ENCODE assay signal across 8 mouse cellular contexts in genomic region chr15:25762306-25762705, GRCm38 (mm10).
A peak's percentile ranks its signal among the peaks of the same experiment; 100 is the strongest.
DNase-seq lines count a peak whose midpoint lies in the region; ATAC-seq lines count a peak whose summit lies in the region.

No protein-coding gene starts in this region.

- peak overlapping the region; percentile 93 for H3K27ac ChIP-seq in midbrain, embryonic 11.5 days (ENCODE audit: low read depth, low read length)
- H3K27ac ChIP-seq in liver, embryonic 11.5 days (ENCODE audit: low read depth, low read length): no peak overlapping the region

- intact Hi-C loops in left cerebral cortex, postnatal 25 days (cut with DNase I): no loop called here

- no peaks in the 10 kb centered on the region for H3K36me3 ChIP-seq in midbrain, embryonic 11.5 days (ENCODE audit: control insufficient read depth, insufficient read depth, low read length)
- H3K36me3 ChIP-seq in liver, embryonic 11.5 days (ENCODE audit: control insufficient read depth, insufficient read depth, low read length): no peaks in the 10 kb centered on the region

- ATAC-seq in midbrain, embryonic 11.5 days (ENCODE audit: low FRiP score): peak; percentile 55
- ATAC-seq in liver, embryonic 11.5 days (replicated peaks; ENCODE audit: low FRiP score): no peak

- WGBS in midbrain, embryonic 11.5 days: 3% methylated on average over 8 of the region's 8 CpGs
- 53% methylated on average over 8 of the region's 8 CpGs for WGBS in liver, embryonic 11.5 days

- peak overlapping the region; percentile 41 for H3K4me2 ChIP-seq in midbrain, embryonic 11.5 days
- no peak overlapping the region for H3K4me2 ChIP-seq in liver, embryonic 11.5 days

- H3K9ac ChIP-seq in midbrain, embryonic 11.5 days (ENCODE audit: low read length): peak overlapping the region; percentile 48; the same call in 1 of the 2 replicates
- H3K9ac ChIP-seq in liver, embryonic 11.5 days (ENCODE audit: low read depth, low read length): no peak overlapping the region

- peak overlapping the region; percentile 13; the same call in 1 of the 2 replicates for H3K4me3 ChIP-seq in midbrain, embryonic 11.5 days (ENCODE audit: low read depth, low read length)
- H3K4me3 ChIP-seq in liver, embryonic 11.5 days (ENCODE audit: low read depth, low read length): no peak overlapping the region

- H3K27me3 ChIP-seq in midbrain, embryonic 11.5 days (ENCODE audit: control insufficient read depth, insufficient read depth, low read length): no peaks in the 10 kb centered on the region
- H3K27me3 ChIP-seq in liver, embryonic 11.5 days (replicated peaks; ENCODE audit: control insufficient read depth, insufficient read depth, low read length): no peaks in the 10 kb centered on the region

- H3K4me1 ChIP-seq in midbrain, embryonic 11.5 days (ENCODE audit: control insufficient read depth, insufficient read depth, low read length): peaks cover 78% of the 10 kb centered on the region
- peaks cover 3% of the 10 kb centered on the region for H3K4me1 ChIP-seq in liver, embryonic 11.5 days (replicated peaks; ENCODE audit: control insufficient read depth, insufficient read depth, low read length)

- DNase-seq in ES-CJ7 (ENCODE audit: low read depth, low spot score): peak; percentile 96
- peak; percentile 67 for DNase-seq in brain, adult 2 months (ENCODE audit: low read depth, low spot score)
- DNase-seq in gastrocnemius, postnatal 25 days: peak; percentile 70
- DNase-seq in midbrain, embryonic 11.5 days (ENCODE audit: low spot score, missing footprints): no peak
- DNase-seq in liver, embryonic 11.5 days (ENCODE audit: low spot score): no peak
- no peak for DNase-seq in heart, adult 11 months
- DNase-seq in left cerebral cortex, postnatal 25 days (ENCODE audit: low spot score in 2 of 2): no peak
- no peak for DNase-seq in frontal cortex, postnatal 36 days (ENCODE audit: low spot score in 2 of 2)

- H3K9me3 ChIP-seq in midbrain, embryonic 11.5 days (ENCODE audit: control insufficient read depth, low read length): no peaks in the 10 kb centered on the region
- no peaks in the 10 kb centered on the region for H3K9me3 ChIP-seq in liver, embryonic 11.5 days (ENCODE audit: control insufficient read depth, low read length)

Comparison
In these comparisons a context has a peak if more than half of its experiments do, and no peak if none do; other contexts are left out.
1. DNase-seq: peak in ES-CJ7 (single experiment), brain, adult 2 months (single experiment) and gastrocnemius, postnatal 25 days (single experiment); none in midbrain, embryonic 11.5 days (single experiment), liver, embryonic 11.5 days (single experiment), heart, adult 11 months (single experiment), left cerebral cortex, postnatal 25 days (0 of 2) and frontal cortex, postnatal 36 days (0 of 2).